Mouse (Mus musculus): Measurements from ENCODE around the gene Egf. TPM values are rescaled to one million over a fixed set of nuclear protein-coding genes. Genes with fewer than 3 reads are reported as not detected.

The Egf gene
- polyA plus RNA-seq, 1 experiment = 0.83 TPM

GRCm38 (mm10) chr3:129650931-129651330, 104.2 kb downstream of the Egf start:
- H3K4me3 ChIP-seq (ENCODE audit: insufficient read depth, low read depth, low read length) = no peak overlapping the region
- no peaks in the 10 kb centered on the region for H3K4me1 ChIP-seq (ENCODE audit: control insufficient read depth, insufficient read depth, insufficient read length, low read length)
- no peak overlapping the region for H3K27ac ChIP-seq (replicated peaks; ENCODE audit: low read depth, low read length)

- Histone ChIP-seq H3K4me3 (ENCODE audit: insufficient read depth, low read depth, low read length) (no peak overlapping the region), H3K27ac (replicated peaks; ENCODE audit: low read depth, low read length) (no peak overlapping the region), H3K4me1 (ENCODE audit: control insufficient read depth, insufficient read depth, insufficient read length, low read length) (peaks cover 5% of the 10 kb centered on the region; the same call in 1 of the 2 replicates)
These were observed 104.9 kb downstream of the Egf start for GRCm38 (mm10) chr3:129650293-129650612.

- Histone ChIP-seq H3K27ac (replicated peaks; ENCODE audit: low read depth, low read length) (no peak overlapping the region), H3K4me3 (ENCODE audit: insufficient read depth, low read depth, low read length) (no peak overlapping the region), H3K4me1 (ENCODE audit: control insufficient read depth, insufficient read depth, insufficient read length, low read length) (peaks cover 5% of the 10 kb centered on the region; the same call in 1 of the 2 replicates)
These were observed 105.4 kb downstream of the Egf start for GRCm38 (mm10) chr3:129649586-129650292.

- Histone ChIP-seq H3K4me3 (ENCODE audit: insufficient read depth, low read depth, low read length) (no peak overlapping the region), H3K27ac (replicated peaks; ENCODE audit: low read depth, low read length) (no peak overlapping the region), H3K4me1 (ENCODE audit: control insufficient read depth, insufficient read depth, insufficient read length, low read length) (peaks cover 5% of the 10 kb centered on the region; the same call in 1 of the 2 replicates)
These were observed 106.5 kb downstream of the Egf start for GRCm38 (mm10) chr3:129648598-129648997.

- Histone ChIP-seq H3K4me1 (ENCODE audit: control insufficient read depth, insufficient read depth, insufficient read length, low read length) (peaks cover 5% of the 10 kb centered on the region; the same call in 1 of the 2 replicates), H3K4me3 (ENCODE audit: insufficient read depth, low read depth, low read length) (no peak overlapping the region), H3K27ac (replicated peaks; ENCODE audit: low read depth, low read length) (no peak overlapping the region)
These were observed 107.8 kb downstream of the Egf start for GRCm38 (mm10) chr3:129647312-129647711.

- no peak overlapping the region for H3K27ac ChIP-seq (replicated peaks; ENCODE audit: low read depth, low read length)
- peaks cover 5% of the 10 kb centered on the region; the same call in 1 of the 2 replicates for H3K4me1 ChIP-seq (ENCODE audit: control insufficient read depth, insufficient read depth, insufficient read length, low read length)
- no peak overlapping the region for H3K4me3 ChIP-seq (ENCODE audit: insufficient read depth, low read depth, low read length)
These were observed 108.3 kb downstream of the Egf start for GRCm38 (mm10) chr3:129646781-129647180.

- Histone ChIP-seq H3K4me3 (ENCODE audit: insufficient read depth, low read depth, low read length) (no peak overlapping the region), H3K4me1 (ENCODE audit: control insufficient read depth, insufficient read depth, insufficient read length, low read length) (peaks cover 5% of the 10 kb centered on the region; the same call in 1 of the 2 replicates)
These were observed 109.7 kb downstream of the Egf start for GRCm38 (mm10) chr3:129645409-129645808.

GRCm38 (mm10) chr3:129641621-129642020, 113.5 kb downstream of the Egf start:
- Histone ChIP-seq H3K4me3 (ENCODE audit: insufficient read depth, low read depth, low read length) (no peak overlapping the region), H3K27ac (replicated peaks; ENCODE audit: low read depth, low read length) (no peak overlapping the region), H3K4me1 (ENCODE audit: control insufficient read depth, insufficient read depth, insufficient read length, low read length) (peaks cover 5% of the 10 kb centered on the region; the same call in 1 of the 2 replicates)

More at GRCm38 (mm10) chr3:129645409-129645808, 109.7 kb downstream of the Egf start:
- no peak overlapping the region for H3K27ac ChIP-seq (replicated peaks; ENCODE audit: low read depth, low read length)

GRCm38 (mm10) chr3:129640211-129641000, 114.7 kb downstream of the Egf start:
- H3K27ac ChIP-seq (replicated peaks; ENCODE audit: low read depth, low read length) = no peak overlapping the region
- H3K4me3 ChIP-seq (ENCODE audit: insufficient read depth, low read depth, low read length) = no peak overlapping the region
- H3K4me1 ChIP-seq (ENCODE audit: control insufficient read depth, insufficient read depth, insufficient read length, low read length) = peaks cover 1% of the 10 kb centered on the region; the same call in 1 of the 2 replicates

GRCm38 (mm10) chr3:129639701-129640100, 115.4 kb downstream of the Egf start:
- Histone ChIP-seq H3K4me3 (ENCODE audit: insufficient read depth, low read depth, low read length) (no peak overlapping the region), H3K4me1 (ENCODE audit: control insufficient read depth, insufficient read depth, insufficient read length, low read length) (no peaks in the 10 kb centered on the region), H3K27ac (replicated peaks; ENCODE audit: low read depth, low read length) (no peak overlapping the region)

- no peak overlapping the region for H3K27ac ChIP-seq (replicated peaks; ENCODE audit: low read depth, low read length)
- no peak overlapping the region for H3K4me3 ChIP-seq (ENCODE audit: insufficient read depth, low read depth, low read length)
- no peaks in the 10 kb centered on the region for H3K4me1 ChIP-seq (ENCODE audit: control insufficient read depth, insufficient read depth, insufficient read length, low read length)
These were observed 117.7 kb downstream of the Egf start for GRCm38 (mm10) chr3:129637446-129637845.

- Histone ChIP-seq H3K4me3 (ENCODE audit: insufficient read depth, low read depth, low read length) (no peak overlapping the region), H3K27ac (replicated peaks; ENCODE audit: low read depth, low read length) (no peak overlapping the region), H3K4me1 (ENCODE audit: control insufficient read depth, insufficient read depth, insufficient read length, low read length) (no peaks in the 10 kb centered on the region)
These were observed 120.7 kb downstream of the Egf start for GRCm38 (mm10) chr3:129634260-129634901.

GRCm38 (mm10) chr3:129633518-129633917, 121.6 kb downstream of the Egf start:
- no peak overlapping the region for H3K4me3 ChIP-seq (ENCODE audit: insufficient read depth, low read depth, low read length)
- no peaks in the 10 kb centered on the region for H3K4me1 ChIP-seq (ENCODE audit: control insufficient read depth, insufficient read depth, insufficient read length, low read length)
- no peak overlapping the region for H3K27ac ChIP-seq (replicated peaks; ENCODE audit: low read depth, low read length)

- Histone ChIP-seq H3K27ac (replicated peaks; ENCODE audit: low read depth, low read length) (no peak overlapping the region), H3K4me3 (ENCODE audit: insufficient read depth, low read depth, low read length) (no peak overlapping the region), H3K4me1 (ENCODE audit: control insufficient read depth, insufficient read depth, insufficient read length, low read length) (no peaks in the 10 kb centered on the region)
These were observed 123.3 kb downstream of the Egf start for GRCm38 (mm10) chr3:129631857-129632256.

GRCm38 (mm10) chr3:129631018-129631417, 124.1 kb downstream of the Egf start:
- H3K27ac ChIP-seq (replicated peaks; ENCODE audit: low read depth, low read length) = no peak overlapping the region
- H3K4me3 ChIP-seq (ENCODE audit: insufficient read depth, low read depth, low read length) = no peak overlapping the region
- no peaks in the 10 kb centered on the region for H3K4me1 ChIP-seq (ENCODE audit: control insufficient read depth, insufficient read depth, insufficient read length, low read length)

All from brown adipose tissue, adult 24 weeks (tissue).